Mouse (Mus musculus) liver, embryonic 15.5 days (tissue): Measurements from ENCODE around the gene Cxcl9. TPM values are rescaled to one million over a fixed set of nuclear protein-coding genes. Genes with fewer than 3 reads are reported as not detected.

Experiments
- ATAC-seq: fragments of 200-750 bp; cut with Nextera tagmentation; 2 replicates; pipeline ENCODE4 v1.8.0; 2017; ENCODE audit warnings: moderate number of reproducible peaks, mild to moderate bottlenecking, moderate library complexity; ENCODE audit not compliant: insufficient read depth
- H3K27ac ChIP-seq: fragments of 300-500 bp; sonication (generic); replicated peaks from 2 replicates; pipeline ENCODE4 v1.5.1; 2015; ENCODE audit warnings: mild to moderate bottlenecking, inconsistent platforms
- H3K27me3 ChIP-seq: fragments of 300-500 bp; sonication (generic); 2 replicates; pipeline ENCODE4 v1.6.1; 2015; ENCODE audit warnings: mild to moderate bottlenecking, inconsistent platforms
- H3K36me3 ChIP-seq: fragments of 300-500 bp; sonication (generic); replicated peaks from 2 replicates; pipeline ENCODE4 v1.6.1; 2015; ENCODE audit warnings: moderate library complexity, mild to moderate bottlenecking, inconsistent platforms
- H3K4me1 ChIP-seq: fragments of 300-500 bp; sonication (generic); replicated peaks from 2 replicates; pipeline ENCODE4 v1.6.1; 2015; ENCODE audit warnings: inconsistent platforms
- H3K4me2 ChIP-seq: fragments of 300-500 bp; sonication (generic); 2 replicates; pipeline ENCODE4 v1.6.1; 2015; ENCODE audit warnings: moderate library complexity, mild to moderate bottlenecking, inconsistent platforms
- H3K4me3 ChIP-seq: fragments of 300-500 bp; sonication (generic); replicated peaks from 2 replicates; pipeline ENCODE4 v1.5.1; 2015; ENCODE audit warnings: mild to moderate bottlenecking, inconsistent platforms
- H3K9ac ChIP-seq: fragments of 300-500 bp; sonication (generic); 2 replicates; pipeline ENCODE4 v1.6.1; 2015; ENCODE audit warnings: moderate library complexity, mild to moderate bottlenecking, inconsistent platforms
- H3K9me3 ChIP-seq: fragments of 300-500 bp; sonication (generic); replicated peaks from 2 replicates; pipeline ENCODE4 v1.6.1; 2016; ENCODE audit warnings: inconsistent platforms
- WGBS: fragments of 180-500 bp; shearing (Covaris S2); methylation state at CpG from one replicate; pipeline ENCODE4 v1.1.7; 2015; ENCODE audit warnings: mixed read lengths; ENCODE audit not compliant: insufficient replicate concordance; 5-methylcytosine and 5-hydroxymethylcytosine counted together
- polyA plus RNA-seq: library from polyadenylated mRNA; unstranded; fragments of >200 nt; fragmentation: Nextera tagmentation; extraction: Ambion mirVana; gene quantifications from 2 replicates; pipeline ENCODE4 v1.2.1, GENCODE M21; 2015

Gene Cxcl9
- polyA plus RNA-seq, 1 experiment from 2014 or later: not detected

- ATAC-seq: peak; percentile 86
- Histone ChIP-seq H3K36me3 (no peaks in the 10 kb centered on the region), H3K27me3 (peaks cover 41% of the 10 kb centered on the region), H3K4me1 (peaks cover 33% of the 10 kb centered on the region), H3K27ac (peak within 1 kb of the TSS; percentile 48; the same call in 1 of the 2 replicates), H3K9ac (peak within 1 kb of the TSS; percentile 46; the same call in 1 of the 2 replicates), H3K9me3 (no peaks in the 10 kb centered on the region), H3K4me3 (peak within 1 kb of the TSS; percentile 71), H3K4me2 (peak within 1 kb of the TSS; percentile 90)
- WGBS: 2% methylated on average over 54 of the region's 54 CpGs
Observed at GRCm38 (mm10) chr5:92277437-92278394, 50.2 kb downstream of the Cxcl9 start, which contains the start of gene Naaa. Naaa (minus strand) TSS chr5:92278170.

Other genes starting within 250 kb of the Cxcl9 start
- 42.8 and 50.1 TPM in 2 replicates for gene G3bp2, start 244.4 kb downstream of the Cxcl9 start, polyA plus RNA-seq
- gene Uso1, start 190.1 kb downstream of the Cxcl9 start, polyA plus RNA-seq: 20.2 and 20.4 TPM in 2 replicates
- gene U90926, start 112.7 kb downstream of the Cxcl9 start, polyA plus RNA-seq: not detected in 2 replicates
- gene Ppef2, start 71.8 kb downstream of the Cxcl9 start, polyA plus RNA-seq: 0.05 and 0.06 TPM in 2 replicates
- gene Naaa, start 49.9 kb downstream of the Cxcl9 start, polyA plus RNA-seq: 5.3 and 5.8 TPM in 2 replicates
- gene Sdad1, start 17.6 kb downstream of the Cxcl9 start, polyA plus RNA-seq: 14.2 and 16.0 TPM in 2 replicates
- 1.2 and 1.4 TPM in 2 replicates for gene Art3, start 3.7 kb upstream of the Cxcl9 start, polyA plus RNA-seq
- gene Cxcl10, start 20.8 kb upstream of the Cxcl9 start, polyA plus RNA-seq: 4.1 and 5.3 TPM in 2 replicates
- gene Nup54, start 107.1 kb upstream of the Cxcl9 start, polyA plus RNA-seq: 26.7 and 27.7 TPM in 2 replicates
- 7.0 and 8.0 TPM in 2 replicates for gene Scarb2, start 178.8 kb upstream of the Cxcl9 start, polyA plus RNA-seq
- 4.6 and 7.8 TPM in 2 replicates for gene Fam47e, start 227.0 kb upstream of the Cxcl9 start, polyA plus RNA-seq